Mouse (Mus musculus): ENCODE data around the gene Pou4f1. TPM values are rescaled to one million over a fixed set of nuclear protein-coding genes. Genes with fewer than 3 reads are reported as not detected.

Gene Pou4f1
- total and polyA plus RNA-seq, 3 experiments, result 13.6 to 23.9 (median 23.3) TPM

DNA sequence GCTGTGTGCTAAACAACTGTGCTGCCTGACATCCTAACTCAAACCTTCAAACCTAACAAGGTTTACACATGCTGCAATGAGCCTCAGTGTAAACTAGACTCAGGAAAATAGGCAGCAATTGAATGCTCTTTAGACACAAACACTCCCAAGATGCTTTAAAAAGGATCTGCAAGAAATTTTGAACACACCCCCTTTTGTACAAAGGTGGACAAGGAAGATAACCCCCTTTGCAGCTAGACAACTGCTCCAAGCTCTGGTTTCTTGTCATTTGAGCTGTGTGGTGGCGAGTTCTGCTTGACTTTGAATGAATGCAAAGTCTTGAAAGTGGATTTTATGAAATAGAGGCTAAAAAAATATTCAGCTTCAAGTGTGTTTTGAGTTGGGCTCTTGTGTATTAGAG, 7.6 kb upstream of the Pou4f1 start:
- DNase-seq (ENCODE audit: low spot score) (no peak), ATAC-seq (ENCODE audit: extremely low read depth, insufficient number of reproducible peaks, low FRiP score, poor library complexity, severe bottlenecking) (no peak)
- H3K4me3 ChIP-seq (ENCODE audit: low read depth, low read length), result no peak overlapping the region
- peaks cover 16% of the 10 kb centered on the region for H3K27me3 ChIP-seq (ENCODE audit: insufficient read depth, low read length)
- peaks cover 64% of the 10 kb centered on the region for H3K4me1 ChIP-seq (ENCODE audit: insufficient read depth, low read depth, low read length)
- no peaks in the 10 kb centered on the region for H3K9me3 ChIP-seq (replicated peaks)
- TF ChIP-seq POLR2AphosphoS5 (IDR thresholded peaks at IDR 0.05; ENCODE audit: insufficient replicate concordance, low read depth, low read length) (no peak), CTCF (IDR thresholded peaks at IDR 0.05; ENCODE audit: low read depth, low read length) (no peak), TAL1 (conservative IDR thresholded peaks at IDR 0.05; ENCODE audit: low read depth, low read length) (0 out of 2 replicates have a peak, but pooled peaks have one; percentile 19)
- H3K36me3 ChIP-seq (replicated peaks), result peaks cover 43% of the 10 kb centered on the region

GRCm38 (mm10) chr14:104468623-104468970, 798 bp upstream of the Pou4f1 start:
- TF ChIP-seq CTCF (IDR thresholded peaks at IDR 0.05; ENCODE audit: low read depth, low read length) (no peak), GATA1 (IDR thresholded peaks at IDR 0.05; ENCODE audit: borderline replicate concordance, low read length) (no peak), GATA2 (IDR thresholded peaks at IDR 0.05; ENCODE audit: borderline replicate concordance, low read depth, low read length) (no peak), POLR2AphosphoS5 (IDR thresholded peaks at IDR 0.05; ENCODE audit: insufficient replicate concordance, low read depth, low read length) (no peak), TAL1 (conservative IDR thresholded peaks at IDR 0.05; ENCODE audit: low read depth, low read length) (no peak)
- ATAC-seq (ENCODE audit: extremely low read depth, insufficient number of reproducible peaks, low FRiP score, poor library complexity, severe bottlenecking) (no peak), DNase-seq (ENCODE audit: low spot score) (no peak)
- Histone ChIP-seq H3K27me3 (ENCODE audit: insufficient read depth, low read length) (peaks cover 19% of the 10 kb centered on the region), H3K9me3 (replicated peaks) (peaks cover 6% of the 10 kb centered on the region), H3K4me3 (ENCODE audit: low read depth, low read length) (peak overlapping the region; percentile 75; the same call in 1 of the 2 replicates), H3K4me1 (ENCODE audit: insufficient read depth, low read depth, low read length) (peaks cover 71% of the 10 kb centered on the region), H3K36me3 (replicated peaks) (peaks cover 22% of the 10 kb centered on the region)

DNA sequence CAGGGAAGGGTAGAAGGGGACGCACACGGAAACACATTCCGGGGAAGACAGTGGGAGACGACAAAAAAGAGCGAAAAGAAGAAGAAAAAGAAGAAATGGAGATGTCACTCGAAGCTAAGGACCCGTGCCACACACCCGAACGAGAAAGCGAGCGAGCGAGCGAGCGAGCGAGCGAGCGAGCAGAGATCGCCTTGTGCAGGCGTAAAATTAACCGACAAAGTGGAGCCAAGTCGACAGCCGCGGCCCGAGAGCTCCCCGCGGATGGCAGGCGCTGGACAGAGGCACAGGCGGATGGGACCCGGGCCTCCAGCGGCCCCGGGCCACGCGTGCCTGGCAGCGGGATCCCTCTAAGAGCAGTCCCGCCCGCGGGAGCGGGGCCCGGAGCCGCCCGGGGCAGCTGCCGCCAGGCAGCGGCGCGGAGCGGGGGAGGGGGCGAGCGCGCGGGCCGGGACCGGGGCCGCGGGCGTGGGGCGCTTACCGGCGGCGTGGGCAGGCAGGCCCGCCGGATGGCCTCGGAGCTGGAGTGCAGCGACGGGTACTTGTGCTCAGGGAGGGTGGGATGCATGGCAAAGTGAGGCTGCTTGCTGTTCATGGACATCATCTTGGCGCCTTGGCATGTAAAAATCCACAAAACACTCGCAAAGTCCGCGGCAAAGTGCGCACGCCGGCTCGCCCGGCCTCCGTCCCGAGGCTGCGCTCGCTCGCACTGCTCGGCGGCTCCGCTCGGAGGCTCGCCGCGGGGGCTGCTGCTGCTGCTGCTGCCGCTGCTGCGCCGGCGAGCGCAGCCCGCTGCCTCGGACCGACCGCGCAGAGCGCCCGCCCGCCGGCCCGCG, 450 bp downstream of the Pou4f1 start:
- ATAC-seq (ENCODE audit: extremely low read depth, insufficient number of reproducible peaks, low FRiP score, poor library complexity, severe bottlenecking) (peak; percentile 1; the same call in 1 of the 2 replicates), DNase-seq (ENCODE audit: low spot score) (peak; percentile 45)
- Histone ChIP-seq H3K27me3 (ENCODE audit: insufficient read depth, low read length) (peaks cover 14% of the 10 kb centered on the region), H3K9me3 (replicated peaks) (peaks cover 6% of the 10 kb centered on the region), H3K36me3 (replicated peaks) (peaks cover 22% of the 10 kb centered on the region), H3K4me1 (ENCODE audit: insufficient read depth, low read depth, low read length) (peaks cover 62% of the 10 kb centered on the region), H3K4me3 (ENCODE audit: low read depth, low read length) (peak overlapping the region; percentile 75)
- TF ChIP-seq TAL1 (conservative IDR thresholded peaks at IDR 0.05; ENCODE audit: low read depth, low read length) (no peak), GATA2 (IDR thresholded peaks at IDR 0.05; ENCODE audit: borderline replicate concordance, low read depth, low read length) (no peak), POLR2AphosphoS5 (IDR thresholded peaks at IDR 0.05; ENCODE audit: insufficient replicate concordance, low read depth, low read length) (no peak), GATA1 (IDR thresholded peaks at IDR 0.05; ENCODE audit: borderline replicate concordance, low read length) (no peak), CTCF (IDR thresholded peaks at IDR 0.05; ENCODE audit: low read depth, low read length) (no peak)

DNA sequence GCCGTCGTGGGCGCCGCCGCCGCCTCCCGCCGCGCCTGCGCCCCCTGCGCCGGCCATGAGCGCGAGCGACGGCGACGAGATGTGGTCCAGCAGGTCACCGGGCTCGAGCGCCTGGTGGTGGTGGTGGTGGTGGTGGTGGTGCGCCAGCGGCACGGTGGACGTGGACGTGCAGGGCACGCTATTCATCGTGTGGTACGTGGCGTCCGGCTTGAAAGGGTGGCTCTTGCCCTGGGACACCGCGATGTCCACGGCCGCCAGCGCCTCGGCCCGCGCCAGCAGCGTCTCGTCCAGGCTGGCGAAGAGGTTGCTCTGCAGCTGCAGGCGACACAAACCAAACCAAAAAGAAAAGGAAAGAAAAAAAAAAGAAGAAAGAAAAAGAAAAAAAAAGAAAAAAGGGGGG, 1.2 kb downstream of the Pou4f1 start:
- Histone ChIP-seq H3K36me3 (replicated peaks) (peaks cover 22% of the 10 kb centered on the region), H3K27me3 (ENCODE audit: insufficient read depth, low read length) (peaks cover 9% of the 10 kb centered on the region), H3K9me3 (replicated peaks) (peaks cover 6% of the 10 kb centered on the region), H3K4me3 (ENCODE audit: low read depth, low read length) (peak overlapping the region; percentile 75), H3K4me1 (ENCODE audit: insufficient read depth, low read depth, low read length) (peaks cover 57% of the 10 kb centered on the region)
- TF ChIP-seq GATA2 (IDR thresholded peaks at IDR 0.05; ENCODE audit: borderline replicate concordance, low read depth, low read length) (no peak), GATA1 (IDR thresholded peaks at IDR 0.05; ENCODE audit: borderline replicate concordance, low read length) (no peak), POLR2AphosphoS5 (IDR thresholded peaks at IDR 0.05; ENCODE audit: insufficient replicate concordance, low read depth, low read length) (no peak), TAL1 (conservative IDR thresholded peaks at IDR 0.05; ENCODE audit: low read depth, low read length) (no peak), CTCF (IDR thresholded peaks at IDR 0.05; ENCODE audit: low read depth, low read length) (no peak)
- DNase-seq (ENCODE audit: low spot score) (no peak), ATAC-seq (ENCODE audit: extremely low read depth, insufficient number of reproducible peaks, low FRiP score, poor library complexity, severe bottlenecking) (no peak)

DNA sequence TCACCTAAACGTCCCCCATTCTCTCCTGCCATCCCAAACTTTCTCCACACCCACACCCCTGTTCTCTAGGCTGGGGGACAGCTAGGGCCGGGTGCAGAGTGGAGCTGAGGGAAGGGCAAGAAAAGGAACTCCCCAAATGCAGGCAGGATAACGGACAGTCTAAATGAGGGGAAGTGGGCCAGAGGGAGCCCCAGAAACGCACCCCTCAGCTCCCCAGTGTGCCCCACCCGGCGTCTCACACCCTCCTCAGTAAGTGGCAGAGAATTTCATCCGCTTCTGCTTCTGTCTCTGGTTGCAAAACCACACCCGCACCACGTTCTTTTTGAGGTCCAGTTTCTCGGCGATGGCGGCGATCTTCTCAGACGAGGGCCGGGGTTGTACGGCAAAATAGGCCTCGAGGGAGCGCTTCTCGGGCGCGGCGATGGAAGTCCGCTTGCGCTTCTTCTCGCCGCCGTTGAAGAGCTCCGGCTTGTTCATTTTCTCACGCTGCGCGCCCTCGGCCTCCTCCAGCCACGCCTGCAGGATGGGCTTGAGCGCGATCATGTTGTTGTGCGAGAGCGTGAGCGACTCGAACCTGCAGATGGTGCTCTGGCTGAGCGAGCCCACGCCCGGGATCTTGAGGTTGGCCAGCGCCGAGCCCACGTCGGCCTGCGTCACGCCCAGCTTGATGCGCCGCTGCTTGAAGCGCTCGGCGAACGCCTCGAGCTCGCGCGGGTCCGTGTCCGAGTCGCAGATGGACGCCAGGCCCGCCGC, 2.1 kb downstream of the Pou4f1 start:
- peaks cover 48% of the 10 kb centered on the region for H3K4me1 ChIP-seq (ENCODE audit: insufficient read depth, low read depth, low read length)
- H3K27me3 ChIP-seq (ENCODE audit: insufficient read depth, low read length), result peaks cover 6% of the 10 kb centered on the region
- no peak for TF ChIP-seq GATA2 (IDR thresholded peaks at IDR 0.05; ENCODE audit: borderline replicate concordance, low read depth, low read length)
- no peak for TF ChIP-seq TAL1 (conservative IDR thresholded peaks at IDR 0.05; ENCODE audit: low read depth, low read length)
- TF ChIP-seq CTCF (IDR thresholded peaks at IDR 0.05; ENCODE audit: low read depth, low read length), result no peak
- TF ChIP-seq POLR2AphosphoS5 (IDR thresholded peaks at IDR 0.05; ENCODE audit: insufficient replicate concordance, low read depth, low read length), result no peak
- TF ChIP-seq GATA1 (IDR thresholded peaks at IDR 0.05; ENCODE audit: borderline replicate concordance, low read length), result no peak
- H3K4me3 ChIP-seq (ENCODE audit: low read depth, low read length), result peak overlapping the region; percentile 75
- H3K9me3 ChIP-seq (replicated peaks), result peaks cover 6% of the 10 kb centered on the region
- H3K36me3 ChIP-seq (replicated peaks), result peaks cover 22% of the 10 kb centered on the region
- DNase-seq (ENCODE audit: low spot score) (no peak), ATAC-seq (ENCODE audit: extremely low read depth, insufficient number of reproducible peaks, low FRiP score, poor library complexity, severe bottlenecking) (no peak)

DNA sequence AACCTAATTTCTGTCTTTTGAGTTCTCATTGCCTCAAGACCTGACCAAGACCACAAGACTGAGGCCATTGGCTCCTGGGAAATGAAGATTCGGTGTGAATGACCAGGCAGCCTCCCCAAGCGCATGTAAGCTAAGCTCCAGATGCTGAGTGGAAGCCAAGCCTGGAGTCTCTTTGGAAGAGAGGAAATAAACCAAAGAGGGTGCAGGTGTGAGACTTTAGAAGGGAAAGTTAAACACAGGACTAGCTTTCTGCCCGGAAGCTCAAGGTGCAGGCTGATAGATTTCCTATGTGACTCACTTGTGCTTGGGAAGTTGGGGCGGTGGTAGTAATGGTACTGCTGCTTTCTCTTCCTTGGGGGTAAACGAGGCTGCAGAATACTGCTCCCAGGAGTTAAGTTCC, 3.0 kb downstream of the Pou4f1 start:
- Histone ChIP-seq H3K4me1 (ENCODE audit: insufficient read depth, low read depth, low read length) (peaks cover 40% of the 10 kb centered on the region), H3K4me3 (ENCODE audit: low read depth, low read length) (no peak overlapping the region), H3K36me3 (replicated peaks) (peaks cover 22% of the 10 kb centered on the region), H3K9me3 (replicated peaks) (peaks cover 6% of the 10 kb centered on the region), H3K27me3 (ENCODE audit: insufficient read depth, low read length) (peaks cover 13% of the 10 kb centered on the region)
- TF ChIP-seq POLR2AphosphoS5 (IDR thresholded peaks at IDR 0.05; ENCODE audit: insufficient replicate concordance, low read depth, low read length) (no peak), CTCF (IDR thresholded peaks at IDR 0.05; ENCODE audit: low read depth, low read length) (no peak), GATA1 (IDR thresholded peaks at IDR 0.05; ENCODE audit: borderline replicate concordance, low read length) (no peak), TAL1 (conservative IDR thresholded peaks at IDR 0.05; ENCODE audit: low read depth, low read length) (no peak), GATA2 (IDR thresholded peaks at IDR 0.05; ENCODE audit: borderline replicate concordance, low read depth, low read length) (no peak)
- DNase-seq (ENCODE audit: low spot score), result no peak
- ATAC-seq (ENCODE audit: extremely low read depth, insufficient number of reproducible peaks, low FRiP score, poor library complexity, severe bottlenecking), result no peak

Measured in G1E (cell line).